Comparison of ENCODE assay signal across 10 mouse cellular contexts in the genomic region with DNA sequence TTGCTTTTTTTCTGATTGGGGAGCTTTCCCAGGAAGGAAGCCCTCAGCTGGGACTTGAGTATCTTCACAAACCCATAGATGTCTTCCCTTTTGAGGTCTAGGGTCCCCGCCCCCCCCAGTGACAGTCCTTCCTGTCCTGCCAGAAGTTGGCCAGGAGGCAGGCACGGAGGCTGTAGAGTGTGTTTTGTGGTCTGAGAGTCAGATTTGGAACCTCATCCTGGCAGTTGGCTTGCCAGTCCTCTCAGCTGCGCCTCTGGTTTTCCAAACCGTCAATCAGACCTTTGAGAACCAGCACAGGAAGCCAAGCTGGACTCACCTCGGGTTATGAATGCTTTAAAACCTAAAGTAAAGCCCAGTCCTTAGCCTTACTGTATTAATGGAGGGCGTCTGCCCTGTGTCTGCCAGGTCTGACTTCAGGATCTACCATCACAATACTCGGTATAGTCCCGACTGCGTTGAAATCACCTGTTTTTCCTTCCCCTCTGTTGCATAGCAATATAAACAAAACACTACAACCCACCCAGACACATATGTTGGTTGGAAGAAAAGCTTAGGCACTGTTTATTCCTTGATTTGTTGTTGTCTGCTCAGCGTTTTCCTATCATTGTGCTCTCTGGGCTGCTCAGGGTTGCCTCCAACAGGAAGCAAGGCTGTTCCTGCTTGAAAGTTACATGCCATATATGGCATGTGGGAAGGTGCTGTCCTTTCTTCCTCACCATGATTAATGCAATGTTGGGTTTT. TPM values are rescaled to one million over a fixed set of nuclear protein-coding genes. Genes with fewer than 3 reads are reported as not detected.
A peak's percentile ranks its signal among the peaks of the same experiment; 100 is the strongest.
DNase-seq lines count a peak whose midpoint lies in the region; ATAC-seq lines count a peak whose summit lies in the region.
"Had no signal": no experiment of that assay in that cellular context is flagged by ENCODE, and none has a peak within 500 bp of the region (broad histone marks: within the 10 kb centered on the region; RNA-seq: fewer than 3 reads in every experiment).

No protein-coding gene starts in this region.

- peaks cover 74% of the 10 kb centered on the region for H3K4me1 ChIP-seq in heart, embryonic 13.5 days
- peaks cover 21% of the 10 kb centered on the region for H3K4me1 ChIP-seq in liver, embryonic 15.5 days (replicated peaks)
- H3K4me1 ChIP-seq in stomach, embryonic 15.5 days, result peaks cover 13% of the 10 kb centered on the region; the same call in 1 of the 2 replicates

- H3K4me2 ChIP-seq in heart, embryonic 13.5 days, result peak overlapping the region; percentile 17; the same call in 1 of the 2 replicates
- H3K4me2 ChIP-seq in liver, embryonic 15.5 days, result peak overlapping the region; percentile 18; the same call in 1 of the 2 replicates
- H3K4me2 ChIP-seq in stomach, embryonic 15.5 days, result no peak overlapping the region; the same call in 1 of the 2 replicates

- DNase-seq in lung, adult 18-20 months, result peak; percentile 39 to 63
- DNase-seq in lung, postnatal 14 days, result no peak
- no peak for DNase-seq in frontal cortex, postnatal 14 days (ENCODE audit: low spot score in 2 of 2)
- no peak for DNase-seq in layer of hippocampus, postnatal 14 days (ENCODE audit: low spot score in 2 of 2)

- peak overlapping the region; percentile 37; the same call in 1 of the 2 replicates for H3K9ac ChIP-seq in heart, embryonic 13.5 days
- H3K9ac ChIP-seq in liver, embryonic 15.5 days, result no peak overlapping the region
- H3K9ac ChIP-seq in stomach, embryonic 15.5 days, result no peak overlapping the region

- H3K4me3 ChIP-seq in heart, embryonic 13.5 days, result no peak overlapping the region
- no peak overlapping the region for H3K4me3 ChIP-seq in liver, embryonic 15.5 days (replicated peaks)
- H3K4me3 ChIP-seq in stomach, embryonic 15.5 days (replicated peaks), result no peak overlapping the region

- peak overlapping the region; percentile 63 for H3K27ac ChIP-seq in heart, embryonic 13.5 days (replicated peaks)
- peak overlapping the region; percentile 26 for H3K27ac ChIP-seq in liver, embryonic 15.5 days (replicated peaks)
- H3K27ac ChIP-seq in stomach, embryonic 15.5 days, result peak overlapping the region; percentile 40; the same call in 1 of the 2 replicates

- no peaks in the 10 kb centered on the region for H3K36me3 ChIP-seq in heart, embryonic 13.5 days
- H3K36me3 ChIP-seq in liver, embryonic 15.5 days (replicated peaks), result no peaks in the 10 kb centered on the region
- no peaks in the 10 kb centered on the region for H3K36me3 ChIP-seq in stomach, embryonic 15.5 days

- 50% methylated on average over 10 of the region's 10 CpGs for WGBS in heart, embryonic 13.5 days
- WGBS in liver, embryonic 15.5 days (ENCODE audit: insufficient replicate concordance), result 13% methylated on average over 10 of the region's 10 CpGs
- 60% methylated on average over 10 of the region's 10 CpGs for WGBS in stomach, embryonic 15.5 days

- no peaks in the 10 kb centered on the region for H3K9me3 ChIP-seq in heart, embryonic 13.5 days
- no peaks in the 10 kb centered on the region for H3K9me3 ChIP-seq in liver, embryonic 15.5 days (replicated peaks)
- H3K9me3 ChIP-seq in stomach, embryonic 15.5 days, result no peaks in the 10 kb centered on the region

- ATAC-seq in heart, embryonic 13.5 days (ENCODE audit: extremely low read depth, insufficient number of reproducible peaks, low FRiP score, low TSS enrichment), result no peak
- ATAC-seq in liver, embryonic 15.5 days (ENCODE audit: insufficient read depth), result no peak
- no peak for ATAC-seq in stomach, embryonic 15.5 days (ENCODE audit: insufficient read depth, low FRiP score, low read depth)
- ATAC-seq: Patski had no signal

- no peaks in the 10 kb centered on the region for H3K27me3 ChIP-seq in heart, embryonic 13.5 days (replicated peaks)
- H3K27me3 ChIP-seq in liver, embryonic 15.5 days, result peaks cover 41% of the 10 kb centered on the region
- no peaks in the 10 kb centered on the region for H3K27me3 ChIP-seq in stomach, embryonic 15.5 days (replicated peaks)

RNA-seq across cellular contexts. Expression of a gene that starts 4.0 kb away (rescaled TPM):
- 24.8 and 25.0 TPM in 2 replicates for polyA plus RNA-seq in heart, embryonic 13.5 days (2015; fragmentation: Nextera tagmentation; extraction: Ambion mirVana)
- 1.9 TPM in 2 replicates for polyA plus RNA-seq in liver, embryonic 15.5 days (2015; fragmentation: Nextera tagmentation; extraction: Ambion mirVana)
- 19.2 and 20.4 TPM in 2 replicates for polyA plus RNA-seq in stomach, embryonic 15.5 days (2015; fragmentation: Nextera tagmentation; extraction: Ambion mirVana)
- total RNA-seq in layer of hippocampus, postnatal 14 days (2021), result 100 to 1,000 TPM; 120 to 140 TPM

RNA-seq across cellular contexts. Expression of a gene that starts 44.2 kb away (rescaled TPM):
- polyA plus RNA-seq in heart, embryonic 13.5 days (2015; fragmentation: Nextera tagmentation; extraction: Ambion mirVana), result 0.12 TPM in 1 of 2 replicates, not detected in the other
- polyA plus RNA-seq in liver, embryonic 15.5 days (2015; fragmentation: Nextera tagmentation; extraction: Ambion mirVana), result not detected in 2 replicates
- polyA plus RNA-seq in stomach, embryonic 15.5 days (2015; fragmentation: Nextera tagmentation; extraction: Ambion mirVana), result 0.06 and 0.10 TPM in 2 replicates
- not detected for total RNA-seq in layer of hippocampus, postnatal 14 days (2021)
- total RNA-seq: gastrocnemius, postnatal 4 days; left cerebral cortex, postnatal 14 days had no signal
- polyA plus RNA-seq: Patski had no signal

Comparison
In these comparisons a context has a peak if more than half of its experiments do, and no peak if none do; other contexts are left out.
1. DNase-seq: peak in lung, adult 18-20 months (2 of 2); none in lung, postnatal 14 days (single experiment), frontal cortex, postnatal 14 days (0 of 2) and layer of hippocampus, postnatal 14 days (0 of 2).
2. Peak in every context shown above with its lines, with median percentiles within 50 percentile points of each other: H3K27ac ChIP-seq.